Mouse (Mus musculus) erythroblast, embryonic 14.5 days (primary cell): Measurements from ENCODE around the gene Btaf1.

Experiments
- GATA1 ChIP-seq: IDR thresholded peaks from 2 replicates; pipeline ENCODE4 v1.6.1; 2012; ENCODE audit warnings: low read length, inconsistent platforms, mixed read lengths
- TAL1 ChIP-seq: IDR thresholded peaks from 3 replicates; pipeline ENCODE4 v1.6.1; 2012; ENCODE audit warnings: low read length, inconsistent platforms, mixed read lengths

- TF ChIP-seq GATA1 (no peak), TAL1 (no peak)
Measured at GRCm38 (mm10) chr19:36886316-36886715, 39.6 kb upstream of the Btaf1 start.
